Mouse (Mus musculus) layer of hippocampus, adult 9-11 months (tissue): ENCODE measurements around the gene Rhot2.
"Not testable (repeated sequence)": the region's sequence is repeated elsewhere in the genome, so short reads cannot be mapped to it uniquely, and the experiment has no call there.

Source experiments
- DNase-seq: peaks from one replicate; pipeline ENCODE4 v3.0.0; 2022

The Rhot2 gene

GRCm38 (mm10) chr17:25827011-25827410 is 17.6 kb downstream of the Rhot2 start:
- DNase-seq, result no peak

- no peak for DNase-seq
Measured at GRCm38 (mm10) chr17:25825984-25826570, 18.6 kb downstream of the Rhot2 start.

- no peak for DNase-seq
Measured at GRCm38 (mm10) chr17:25825311-25825710, 19.3 kb downstream of the Rhot2 start.

DNA sequence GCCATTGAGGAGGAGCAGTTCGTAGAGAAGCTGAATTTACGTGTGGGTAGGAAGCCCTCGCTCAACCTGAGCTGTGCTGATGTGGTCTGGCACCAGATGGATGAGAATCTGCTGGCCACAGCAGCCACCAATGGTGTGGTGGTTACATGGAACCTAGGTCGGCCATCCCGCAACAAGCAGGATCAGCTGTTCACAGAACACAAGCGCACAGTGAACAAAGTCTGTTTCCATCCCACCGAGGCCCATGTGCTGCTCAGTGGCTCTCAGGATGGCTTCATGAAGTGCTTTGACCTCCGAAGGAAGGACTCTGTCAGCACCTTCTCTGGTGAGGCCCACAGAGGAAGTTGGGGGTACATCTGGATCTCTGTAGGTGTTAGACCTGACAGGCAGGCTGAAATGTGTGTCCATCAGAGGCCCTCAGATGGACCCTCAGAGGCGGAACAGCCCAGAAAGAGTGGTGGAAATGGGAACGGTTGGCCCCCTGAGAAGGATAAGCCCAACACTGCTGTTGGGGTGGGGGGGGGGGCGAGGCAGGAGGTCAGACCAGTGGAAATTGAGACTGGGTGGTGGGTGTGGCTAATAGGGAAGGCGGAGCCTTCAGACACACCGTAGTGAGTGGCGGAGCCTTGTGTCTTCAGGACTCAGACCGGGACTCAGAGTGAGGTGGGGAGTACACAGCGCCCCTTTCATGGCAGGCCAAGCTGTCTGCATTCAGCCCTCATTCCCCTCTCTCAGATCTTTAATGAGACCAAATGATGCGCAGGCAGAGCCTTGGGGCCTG is 20.1 kb downstream of the Rhot2 start:
- DNase-seq, result no peak

DNA sequence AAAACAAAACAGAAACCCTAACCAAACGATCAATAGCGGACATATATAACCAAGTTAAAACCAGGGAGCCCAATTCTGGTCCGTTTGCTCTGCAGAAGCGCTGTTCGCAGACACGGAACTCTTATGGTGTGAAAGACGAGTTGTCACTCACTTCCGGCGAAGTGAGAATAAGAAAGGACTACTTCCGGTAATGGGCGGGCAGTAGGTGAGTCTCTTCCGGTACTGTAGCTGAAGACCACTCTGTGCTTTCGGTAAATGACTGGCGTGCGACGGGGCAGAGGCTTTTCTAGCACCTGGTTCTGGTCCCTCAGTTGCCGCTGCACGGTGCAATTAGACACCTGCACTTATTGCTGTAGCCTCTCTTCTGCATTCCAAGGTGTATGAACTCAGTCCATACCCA is 21.2 kb downstream of the Rhot2 start, which contains the start of gene Wdr24:
Gene Wdr24, plus strand, starts transcription at position 176 of the 400 bp plus-strand sequence.
- peak; percentile 85 for DNase-seq

DNA sequence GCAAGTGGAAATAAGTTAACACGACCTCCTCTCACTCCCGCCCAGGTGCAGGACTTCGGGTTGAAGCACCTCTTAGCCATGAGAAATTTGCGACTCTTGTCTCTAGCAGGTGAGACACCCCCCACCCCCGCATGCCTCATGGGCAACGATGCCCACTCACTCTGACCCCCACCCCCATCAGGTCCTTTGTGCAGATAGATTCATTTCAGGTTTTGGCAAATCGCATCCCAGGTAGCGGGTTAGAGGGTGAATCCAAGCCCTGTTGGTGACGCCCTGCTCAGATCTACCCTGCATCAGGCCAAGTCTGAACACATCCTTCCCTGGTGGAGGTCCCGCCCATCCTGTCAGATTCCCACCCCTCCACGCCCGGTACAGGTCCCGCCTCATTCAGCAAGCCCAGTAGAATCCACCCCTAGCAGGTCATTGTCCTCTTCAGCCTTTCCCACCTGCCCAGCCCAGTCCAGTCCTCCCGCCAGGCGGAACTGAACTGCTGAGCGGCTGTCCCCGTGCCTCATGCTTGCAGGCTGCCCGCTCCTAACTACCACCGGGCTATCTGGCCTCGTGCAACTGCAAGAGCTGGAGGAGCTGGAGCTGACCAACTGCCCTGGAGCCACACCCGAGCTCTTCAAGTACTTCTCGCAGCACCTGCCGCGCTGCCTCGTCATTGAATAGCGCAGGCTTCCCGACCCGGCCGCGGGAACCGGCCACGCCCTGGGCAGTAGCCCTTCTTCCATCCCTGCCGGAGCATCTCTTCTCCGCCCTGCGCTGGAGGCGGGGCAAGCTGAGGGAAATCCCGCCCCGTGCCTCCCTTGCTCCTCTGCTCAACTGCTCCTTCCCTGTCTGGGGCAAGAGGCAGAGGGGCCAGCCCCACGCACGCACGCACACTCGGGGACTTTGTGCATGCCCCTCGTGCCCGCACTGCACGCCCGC is 25.5 kb downstream of the Rhot2 start:
- DNase-seq, result no peak

- DNase-seq, result no peak
Measured at GRCm38 (mm10) chr17:25817662-25818061, 27.0 kb downstream of the Rhot2 start.

GRCm38 (mm10) chr17:25813471-25813870 is 31.2 kb downstream of the Rhot2 start:
- peak; percentile 89 for DNase-seq

DNA sequence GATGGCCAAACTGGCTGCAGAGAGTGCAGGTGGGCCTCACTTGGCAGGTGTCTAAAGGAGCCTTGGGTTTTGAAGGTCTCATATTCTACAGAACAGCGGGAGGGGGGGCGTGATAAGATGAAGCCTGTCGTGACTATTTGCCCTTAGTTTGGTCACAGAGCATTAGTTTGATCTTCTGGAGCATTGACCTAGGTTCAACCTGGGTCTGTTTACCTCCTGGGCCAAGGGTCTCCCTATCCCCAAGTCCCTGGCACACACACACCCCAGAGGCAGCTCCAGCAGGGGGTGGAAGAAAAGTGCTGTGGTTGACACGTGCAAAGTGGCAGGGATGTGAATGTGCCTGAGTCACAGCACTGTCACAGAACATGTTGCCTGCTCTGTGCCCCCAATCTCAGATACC is 33.8 kb downstream of the Rhot2 start:
- no peak for DNase-seq

GRCm38 (mm10) chr17:25809606-25810340 is 34.9 kb downstream of the Rhot2 start:
- no peak for DNase-seq

GRCm38 (mm10) chr17:25808789-25809605 is 35.7 kb downstream of the Rhot2 start, which contains the start of gene Fbxl16:
Gene Fbxl16 (plus strand): TSS chr17:25809085.
- peak; percentile 92 for DNase-seq

- no peak for DNase-seq
Measured at GRCm38 (mm10) chr17:25808028-25808427, 36.6 kb downstream of the Rhot2 start.

GRCm38 (mm10) chr17:25807452-25807851 is 37.2 kb downstream of the Rhot2 start:
- DNase-seq, result not testable (repeated sequence)

- DNase-seq, result no peak
Measured at GRCm38 (mm10) chr17:25806507-25806906, 38.1 kb downstream of the Rhot2 start.

GRCm38 (mm10) chr17:25802825-25803517 is 41.7 kb downstream of the Rhot2 start:
- DNase-seq, result peak; percentile 94

GRCm38 (mm10) chr17:25801029-25801428 is 43.6 kb downstream of the Rhot2 start:
- DNase-seq, result peak; percentile 64

- peak; percentile 83 for DNase-seq
Measured at GRCm38 (mm10) chr17:25796951-25797369, 47.7 kb downstream of the Rhot2 start, which contains the start of gene Metrn. Gene Metrn (minus strand): TSS chr17:25797136.

DNA sequence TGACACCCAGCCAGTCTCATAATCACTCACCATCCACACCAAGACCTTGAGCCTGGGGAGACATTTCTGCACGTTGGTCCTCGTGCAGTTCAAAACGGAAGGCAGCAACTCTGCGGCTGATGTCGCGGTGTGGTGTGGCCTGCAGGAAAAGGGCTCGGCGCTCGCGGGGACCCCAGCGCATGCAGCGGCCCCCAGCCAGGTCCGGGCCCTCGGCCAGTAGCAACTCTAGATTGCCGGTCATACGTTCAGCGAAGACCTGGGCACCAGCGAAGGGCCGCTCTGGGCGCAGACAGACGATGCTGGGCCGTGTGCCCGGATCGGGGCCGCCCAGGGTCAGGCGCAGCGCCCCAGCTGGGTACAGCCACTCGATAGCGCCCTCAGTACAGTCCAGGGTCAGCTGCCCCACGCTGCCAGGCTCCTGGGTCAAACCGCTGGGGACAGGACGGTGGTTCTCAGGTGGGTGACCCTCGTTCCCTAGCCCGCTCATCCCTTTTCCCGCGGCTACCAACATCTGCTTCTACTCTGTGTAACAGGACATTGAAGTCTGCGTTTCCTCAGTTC is 48.4 kb downstream of the Rhot2 start:
- no peak for DNase-seq

- DNase-seq, result peak; percentile 91
Measured at GRCm38 (mm10) chr17:25795609-25796092, 49.0 kb downstream of the Rhot2 start, which contains the start of gene AC134908.4. Gene AC134908.4 (minus strand): TSS chr17:25795659.

- DNase-seq, result no peak
Measured at GRCm38 (mm10) chr17:25794998-25795397, 49.7 kb downstream of the Rhot2 start.
